ENCODE assay signal across 8 mouse cellular contexts in the genomic region with DNA sequence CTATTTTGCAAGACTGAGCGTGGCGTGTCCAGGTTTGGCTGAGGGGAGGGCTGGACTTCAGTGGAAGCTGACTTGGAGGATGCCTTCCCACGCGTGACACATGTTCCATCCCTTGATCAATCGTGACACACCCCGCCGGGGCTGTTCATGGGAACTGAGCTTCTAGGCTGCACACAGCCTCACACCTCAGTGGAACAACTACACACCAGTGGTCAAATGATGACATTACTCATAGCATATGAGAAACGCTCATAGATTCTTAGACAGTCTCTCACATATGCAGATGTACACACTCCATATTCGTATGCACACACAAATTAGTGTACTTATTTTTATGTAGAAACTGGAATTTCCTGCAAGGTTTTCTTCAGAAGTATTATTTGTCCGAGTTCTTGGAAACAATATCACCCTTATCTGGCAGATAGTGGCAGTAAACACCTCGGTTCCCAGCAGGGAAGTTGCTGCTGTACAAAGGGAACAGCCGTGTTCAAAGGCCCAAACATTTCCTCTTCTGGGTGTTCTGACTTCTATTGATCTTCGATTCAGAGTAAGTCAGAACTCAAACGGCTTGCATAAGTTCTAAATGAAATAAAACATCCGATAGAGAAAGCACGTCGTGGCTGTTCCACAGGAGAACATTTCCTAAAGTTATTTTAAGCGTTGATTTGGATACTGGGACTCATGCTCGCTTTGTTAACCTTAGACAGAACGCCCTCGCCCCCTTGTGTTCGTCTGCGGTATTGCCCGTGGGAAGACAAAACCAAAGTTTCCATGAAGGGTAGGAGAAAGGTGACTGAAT.
A peak's percentile ranks its signal among the peaks of the same experiment; 100 is the strongest.
DNase-seq lines count a peak whose midpoint lies in the region; ATAC-seq and TF ChIP-seq lines count a peak whose summit lies in the region.

No protein-coding gene starts in this region.

- ATAC-seq in embryonic facial prominence, embryonic 15.5 days (ENCODE audit: insufficient number of reproducible peaks, low FRiP score, low TSS enrichment, low read depth): no peak
- ATAC-seq in limb, embryonic 14.5 days (ENCODE audit: low FRiP score, low read depth): 0 out of 2 replicates have a peak, but pooled peaks have one; percentile 44
- peak; percentile 58; the same call in 1 of the 2 replicates for ATAC-seq in stomach, embryonic 14.5 days (ENCODE audit: insufficient number of reproducible peaks, insufficient read depth, low FRiP score, low read depth)

- H3K4me1 ChIP-seq in bone marrow macrophage, adult 2 months (ENCODE audit: control insufficient read depth, insufficient read depth, low read length): no peaks in the 10 kb centered on the region
- no peaks in the 10 kb centered on the region for H3K4me1 ChIP-seq in embryonic facial prominence, embryonic 15.5 days
- no peaks in the 10 kb centered on the region for H3K4me1 ChIP-seq in heart, embryonic 10.5 days
- no peaks in the 10 kb centered on the region for H3K4me1 ChIP-seq in limb, embryonic 14.5 days (ENCODE audit: control insufficient read depth, insufficient read depth, low read length)
- H3K4me1 ChIP-seq in stomach, embryonic 14.5 days (ENCODE audit: control insufficient read depth, insufficient read depth, low read length): peaks cover 5% of the 10 kb centered on the region; the same call in 1 of the 2 replicates

- no peak overlapping the region for H3K9ac ChIP-seq in embryonic facial prominence, embryonic 15.5 days
- H3K9ac ChIP-seq in limb, embryonic 14.5 days (ENCODE audit: low read depth, low read length, severe bottlenecking): no peak overlapping the region; the same call in 1 of the 2 replicates
- no peak overlapping the region for H3K9ac ChIP-seq in stomach, embryonic 14.5 days (replicated peaks; ENCODE audit: low read depth, low read length)

- no peaks in the 10 kb centered on the region for H3K9me3 ChIP-seq in embryonic facial prominence, embryonic 15.5 days (replicated peaks)
- H3K9me3 ChIP-seq in heart, embryonic 10.5 days: no peaks in the 10 kb centered on the region
- no peaks in the 10 kb centered on the region for H3K9me3 ChIP-seq in limb, embryonic 14.5 days (ENCODE audit: control insufficient read depth, low read length)
- H3K9me3 ChIP-seq in stomach, embryonic 14.5 days (ENCODE audit: control insufficient read depth, low read depth, low read length): no peaks in the 10 kb centered on the region

- DNase-seq in B cell, adult 2 months: peak; percentile 59 to 60
- DNase-seq in heart, embryonic 10.5 days (ENCODE audit: low spot score): peak; percentile 88
- peak; percentile 81 for DNase-seq in kidney, adult 9 months
- peak; percentile 75 for DNase-seq in limb, embryonic 14.5 days (ENCODE audit: low spot score)
- peak; percentile 26 to 29 for DNase-seq in natural killer cell, adult 2 months (ENCODE audit: low spot score in 2 of 2)

- H3K36me3 ChIP-seq in embryonic facial prominence, embryonic 15.5 days: no peaks in the 10 kb centered on the region
- no peaks in the 10 kb centered on the region for H3K36me3 ChIP-seq in heart, embryonic 10.5 days
- H3K36me3 ChIP-seq in limb, embryonic 14.5 days (ENCODE audit: control insufficient read depth, insufficient read depth, low read length): no peaks in the 10 kb centered on the region
- H3K36me3 ChIP-seq in stomach, embryonic 14.5 days (ENCODE audit: control insufficient read depth, insufficient read depth, low read length): no peaks in the 10 kb centered on the region

- H3K4me2 ChIP-seq in embryonic facial prominence, embryonic 15.5 days (replicated peaks): peak overlapping the region; percentile 32; the same call in 1 of the 2 replicates
- peak overlapping the region; percentile 27 for H3K4me2 ChIP-seq in limb, embryonic 14.5 days (replicated peaks; ENCODE audit: low read depth, low read length, severe bottlenecking)
- 0 out of 2 replicates have a peak overlapping the region, but pooled peaks have one; percentile 4 for H3K4me2 ChIP-seq in stomach, embryonic 14.5 days (replicated peaks; ENCODE audit: low read depth, low read length)

- H3K27me3 ChIP-seq in embryonic facial prominence, embryonic 15.5 days: no peaks in the 10 kb centered on the region
- H3K27me3 ChIP-seq in heart, embryonic 10.5 days (ENCODE audit: insufficient read depth, poor library complexity, severe bottlenecking): no peaks in the 10 kb centered on the region; the same call in 1 of the 2 replicates
- H3K27me3 ChIP-seq in limb, embryonic 14.5 days (ENCODE audit: control insufficient read depth, insufficient read depth, low read length): no peaks in the 10 kb centered on the region
- H3K27me3 ChIP-seq in stomach, embryonic 14.5 days (ENCODE audit: control insufficient read depth, insufficient read depth, low read length): no peaks in the 10 kb centered on the region

- TF ChIP-seq CTCF in bone marrow macrophage, adult 2 months (IDR thresholded peaks at IDR 0.05; ENCODE audit: low read depth, low read length): peak; percentile 73

- TF ChIP-seq POLR2A in bone marrow macrophage, adult 2 months (IDR thresholded peaks at IDR 0.05; ENCODE audit: borderline replicate concordance, low read depth, low read length): no peak
- TF ChIP-seq POLR2A in limb, embryonic 14.5 days (IDR thresholded peaks at IDR 0.05; ENCODE audit: borderline replicate concordance, extremely low read depth, insufficient read depth, insufficient read length): no peak

- WGBS in embryonic facial prominence, embryonic 15.5 days: 37% methylated on average over 24 of the region's 24 CpGs
- WGBS in heart, embryonic 10.5 days: 36% methylated on average over 24 of the region's 24 CpGs
- 37% methylated on average over 24 of the region's 24 CpGs for WGBS in limb, embryonic 14.5 days
- WGBS in stomach, embryonic 14.5 days: 36% methylated on average over 24 of the region's 24 CpGs

- H3K4me3 ChIP-seq in bone marrow macrophage, adult 2 months (ENCODE audit: insufficient read depth, low read length): no peak overlapping the region
- no peak overlapping the region for H3K4me3 ChIP-seq in embryonic facial prominence, embryonic 15.5 days (replicated peaks)
- no peak overlapping the region for H3K4me3 ChIP-seq in heart, embryonic 10.5 days
- H3K4me3 ChIP-seq in limb, embryonic 14.5 days (replicated peaks; ENCODE audit: low read length): no peak overlapping the region
- H3K4me3 ChIP-seq in stomach, embryonic 14.5 days (ENCODE audit: low read depth, low read length): no peak overlapping the region

- no peak overlapping the region for H3K27ac ChIP-seq in bone marrow macrophage, adult 2 months (ENCODE audit: insufficient read depth, low read depth, low read length)
- H3K27ac ChIP-seq in embryonic facial prominence, embryonic 15.5 days (replicated peaks): no peak overlapping the region
- peak overlapping the region; percentile 49; the same call in 1 of the 2 replicates for H3K27ac ChIP-seq in heart, embryonic 10.5 days
- H3K27ac ChIP-seq in limb, embryonic 14.5 days (replicated peaks; ENCODE audit: low read depth, low read length): no peak overlapping the region
- H3K27ac ChIP-seq in stomach, embryonic 14.5 days (ENCODE audit: low read length): no peak overlapping the region

Comparison
In these comparisons a context has a peak if more than half of its experiments do, and no peak if none do; other contexts are left out.
1. DNase-seq: peak in every context shown above with its lines; median percentile 88 in heart, embryonic 10.5 days; 81 in kidney, adult 9 months; 75 in limb, embryonic 14.5 days; 60 in B cell, adult 2 months; 28 in natural killer cell, adult 2 months.